Comparison of ENCODE assay signal across 8 mouse cellular contexts in genomic region chr10:78028129-78028528, GRCm38 (mm10). TPM values are rescaled to one million over a fixed set of nuclear protein-coding genes. Genes with fewer than 3 reads are reported as not detected.
A peak's percentile ranks its signal among the peaks of the same experiment; 100 is the strongest.
DNase-seq lines count a peak whose midpoint lies in the region; ATAC-seq and TF ChIP-seq lines count a peak whose summit lies in the region.

No protein-coding gene starts in this region.

- no peaks in the 10 kb centered on the region for H3K36me3 ChIP-seq in limb, embryonic 14.5 days (ENCODE audit: control insufficient read depth, insufficient read depth, low read length)
- no peaks in the 10 kb centered on the region for H3K36me3 ChIP-seq in stomach, embryonic 14.5 days (ENCODE audit: control insufficient read depth, insufficient read depth, low read length)

- peak; percentile 83 for DNase-seq in 3T3-L1 (ENCODE audit: low read depth, low spot score)
- peak; percentile 62 to 88 for DNase-seq in adrenal gland, adult (ENCODE audit: inconsistent age in 2 of 2, low spot score in 1 of 2)
- DNase-seq in embryo, embryonic 11 days: peak; percentile 86
- peak; percentile 94 for DNase-seq in heart, adult 11 months
- peak; percentile 56 for DNase-seq in kidney, adult 11 months
- DNase-seq in limb, embryonic 14.5 days (ENCODE audit: low spot score): peak; percentile 87
- DNase-seq in neural tube, embryonic 10.5 days (ENCODE audit: extremely low spot score, low spot score): peak; percentile 77

- no peak overlapping the region for H3K4me3 ChIP-seq in limb, embryonic 14.5 days (replicated peaks; ENCODE audit: low read length)
- no peak overlapping the region for H3K4me3 ChIP-seq in stomach, embryonic 14.5 days (ENCODE audit: low read depth, low read length)

- H3K4me1 ChIP-seq in limb, embryonic 14.5 days (ENCODE audit: control insufficient read depth, insufficient read depth, low read length): no peaks in the 10 kb centered on the region
- no peaks in the 10 kb centered on the region for H3K4me1 ChIP-seq in stomach, embryonic 14.5 days (ENCODE audit: control insufficient read depth, insufficient read depth, low read length)

- peak; percentile 74; the same call in 1 of the 2 replicates for ATAC-seq in limb, embryonic 14.5 days (ENCODE audit: low FRiP score, low read depth)
- ATAC-seq in stomach, embryonic 14.5 days (ENCODE audit: insufficient number of reproducible peaks, insufficient read depth, low FRiP score, low read depth): peak; percentile 69; the same call in 1 of the 2 replicates

- H3K9ac ChIP-seq in limb, embryonic 14.5 days (ENCODE audit: low read depth, low read length, severe bottlenecking): no peak overlapping the region
- H3K9ac ChIP-seq in stomach, embryonic 14.5 days (replicated peaks; ENCODE audit: low read depth, low read length): no peak overlapping the region

- no peak overlapping the region for H3K27ac ChIP-seq in limb, embryonic 14.5 days (replicated peaks; ENCODE audit: low read depth, low read length)
- H3K27ac ChIP-seq in stomach, embryonic 14.5 days (ENCODE audit: low read length): no peak overlapping the region

- no peaks in the 10 kb centered on the region for H3K27me3 ChIP-seq in limb, embryonic 14.5 days (ENCODE audit: control insufficient read depth, insufficient read depth, low read length)
- H3K27me3 ChIP-seq in stomach, embryonic 14.5 days (ENCODE audit: control insufficient read depth, insufficient read depth, low read length): no peaks in the 10 kb centered on the region

- WGBS in limb, embryonic 14.5 days: 3% methylated on average over 5 of the region's 5 CpGs
- 7% methylated on average over 5 of the region's 5 CpGs for WGBS in stomach, embryonic 14.5 days

- no peak overlapping the region for H3K4me2 ChIP-seq in limb, embryonic 14.5 days (replicated peaks; ENCODE audit: low read depth, low read length, severe bottlenecking)
- no peak overlapping the region for H3K4me2 ChIP-seq in stomach, embryonic 14.5 days (replicated peaks; ENCODE audit: low read depth, low read length)

- no peaks in the 10 kb centered on the region for H3K9me3 ChIP-seq in limb, embryonic 14.5 days (ENCODE audit: control insufficient read depth, low read length)
- no peaks in the 10 kb centered on the region for H3K9me3 ChIP-seq in stomach, embryonic 14.5 days (ENCODE audit: control insufficient read depth, low read depth, low read length)

- no peak for TF ChIP-seq POLR2A in limb, embryonic 14.5 days (IDR thresholded peaks at IDR 0.05; ENCODE audit: borderline replicate concordance, extremely low read depth, insufficient read depth, insufficient read length)

RNA-seq across cellular contexts. Expression of gene Dnmt3l, which starts 13.6 kb away (rescaled TPM):
- 0.10 and 0.15 TPM in 2 replicates for polyA plus RNA-seq in limb, embryonic 14.5 days (2012; rRNA removed)
- not detected in 2 replicates for polyA plus RNA-seq in limb, embryonic 14.5 days (2014; fragmentation: Nextera tagmentation; extraction: Ambion mirVana)
- 0.71 TPM in 1 of 2 replicates, not detected in the other for polyA plus RNA-seq in stomach, embryonic 14.5 days (2014; fragmentation: Nextera tagmentation; extraction: Ambion mirVana)

RNA-seq across cellular contexts. Expression of gene Aire, which starts 15.3 kb away (rescaled TPM):
- polyA plus RNA-seq in limb, embryonic 14.5 days (2012; rRNA removed): 4.3 and 5.3 TPM in 2 replicates
- 0.19 and 0.28 TPM in 2 replicates for polyA plus RNA-seq in limb, embryonic 14.5 days (2014; fragmentation: Nextera tagmentation; extraction: Ambion mirVana)
- 0.27 and 0.56 TPM in 2 replicates for polyA plus RNA-seq in stomach, embryonic 14.5 days (2014; fragmentation: Nextera tagmentation; extraction: Ambion mirVana)

RNA-seq across cellular contexts. Expression of gene Pfkl, which starts 18.2 kb away (rescaled TPM):
- 129 and 180 TPM in 2 replicates for polyA plus RNA-seq in limb, embryonic 14.5 days (2012; rRNA removed)
- 112 and 122 TPM in 2 replicates for polyA plus RNA-seq in limb, embryonic 14.5 days (2014; fragmentation: Nextera tagmentation; extraction: Ambion mirVana)
- 161 and 196 TPM in 2 replicates for polyA plus RNA-seq in stomach, embryonic 14.5 days (2014; fragmentation: Nextera tagmentation; extraction: Ambion mirVana)

RNA-seq across cellular contexts. Expression of gene Icosl, which starts 41.0 kb away (rescaled TPM):
- 8.7 and 10.9 TPM in 2 replicates for polyA plus RNA-seq in limb, embryonic 14.5 days (2012; rRNA removed)
- 5.6 and 6.9 TPM in 2 replicates for polyA plus RNA-seq in limb, embryonic 14.5 days (2014; fragmentation: Nextera tagmentation; extraction: Ambion mirVana)
- polyA plus RNA-seq in stomach, embryonic 14.5 days (2014; fragmentation: Nextera tagmentation; extraction: Ambion mirVana): 5.6 and 6.1 TPM in 2 replicates

RNA-seq across cellular contexts. Expression of gene 1810043G02Rik, which starts 49.8 kb away (rescaled TPM):
- polyA plus RNA-seq in limb, embryonic 14.5 days (2012; rRNA removed): 42.9 and 55.6 TPM in 2 replicates
- 26.5 and 27.1 TPM in 2 replicates for polyA plus RNA-seq in limb, embryonic 14.5 days (2014; fragmentation: Nextera tagmentation; extraction: Ambion mirVana)
- 36.7 and 38.1 TPM in 2 replicates for polyA plus RNA-seq in stomach, embryonic 14.5 days (2014; fragmentation: Nextera tagmentation; extraction: Ambion mirVana)
